Mouse (Mus musculus) heart, embryonic 13.5 days (tissue): ENCODE results near the gene March10. TPM values are rescaled to one million over a fixed set of nuclear protein-coding genes. Genes with fewer than 3 reads are reported as not detected.

Source experiments
- ATAC-seq: fragments of 200-750 bp; cut with Nextera tagmentation; 2 replicates; pipeline ENCODE4 v1.8.0; 2017; ENCODE audit warnings: moderate TSS enrichment; ENCODE audit not compliant: insufficient number of reproducible peaks, low FRiP score, low TSS enrichment; ENCODE audit errors: extremely low read depth
- H3K27ac ChIP-seq: fragments of 300-500 bp; sonication (generic); replicated peaks from 2 replicates; pipeline ENCODE4 v1.5.1; 2015; ENCODE audit warnings: moderate library complexity, mild to moderate bottlenecking, inconsistent platforms
- H3K27me3 ChIP-seq: fragments of 300-500 bp; sonication (generic); replicated peaks from 2 replicates; pipeline ENCODE4 v1.6.1; 2015; ENCODE audit warnings: mild to moderate bottlenecking, inconsistent platforms
- H3K36me3 ChIP-seq: fragments of 300-500 bp; sonication (generic); 2 replicates; pipeline ENCODE4 v1.6.1; 2015; ENCODE audit warnings: mild to moderate bottlenecking, inconsistent platforms
- H3K4me1 ChIP-seq: fragments of 300-500 bp; sonication (generic); 2 replicates; pipeline ENCODE4 v1.6.1; 2015; ENCODE audit warnings: inconsistent platforms
- H3K4me2 ChIP-seq: fragments of 300-500 bp; sonication (generic); 2 replicates; pipeline ENCODE4 v1.6.1; 2015; ENCODE audit warnings: inconsistent platforms, mild to moderate bottlenecking, moderate library complexity
- H3K4me3 ChIP-seq: fragments of 300-500 bp; sonication (generic); 2 replicates; pipeline ENCODE4 v1.5.1; 2015; ENCODE audit warnings: moderate library complexity, mild to moderate bottlenecking, inconsistent platforms
- H3K9ac ChIP-seq: fragments of 300-500 bp; sonication (generic); 2 replicates; pipeline ENCODE4 v1.6.1; 2015; ENCODE audit warnings: inconsistent platforms, mild to moderate bottlenecking, moderate library complexity
- H3K9me3 ChIP-seq: fragments of 300-500 bp; sonication (generic); 2 replicates; pipeline ENCODE4 v1.6.1; 2016; ENCODE audit warnings: inconsistent platforms
- WGBS: fragments of 180-500 bp; shearing (Covaris S2); methylation state at CpG from one replicate; pipeline ENCODE4 v1.1.7; 2015; ENCODE audit warnings: mixed read lengths; 5-methylcytosine and 5-hydroxymethylcytosine counted together
- polyA plus RNA-seq: library from polyadenylated mRNA; unstranded; fragments of >200 nt; fragmentation: Nextera tagmentation; extraction: Ambion mirVana; gene quantifications from 2 replicates; pipeline ENCODE4 v1.2.1, GENCODE M21; 2015

March10 gene
- polyA plus RNA-seq, 1 experiment from 2014 or later: 0.36 TPM

GRCm38 (mm10) chr11:105327101-105327500, 129.4 kb downstream of the March10 start:
- no peak for ATAC-seq
- Histone ChIP-seq H3K27me3 (no peaks in the 10 kb centered on the region), H3K4me1 (peaks cover 18% of the 10 kb centered on the region), H3K4me3 (no peak overlapping the region), H3K9me3 (no peaks in the 10 kb centered on the region), H3K27ac (no peak overlapping the region), H3K9ac (no peak overlapping the region), H3K4me2 (no peak overlapping the region), H3K36me3 (peaks cover 16% of the 10 kb centered on the region)
- WGBS: 80% methylated on average over 3 of the region's 3 CpGs

- Histone ChIP-seq H3K27ac (no peak overlapping the region), H3K27me3 (no peaks in the 10 kb centered on the region), H3K4me3 (no peak overlapping the region), H3K9me3 (no peaks in the 10 kb centered on the region), H3K9ac (no peak overlapping the region), H3K4me1 (0 out of 2 replicates have a peak, but pooled peaks cover 6% of the 10 kb centered on the region), H3K4me2 (no peak overlapping the region), H3K36me3 (peaks cover 23% of the 10 kb centered on the region)
- WGBS: 59% methylated on average over 5 of the region's 5 CpGs
- ATAC-seq: no peak
Measured at GRCm38 (mm10) chr11:105323530-105323929, 133.0 kb downstream of the March10 start.

- Histone ChIP-seq H3K9ac (no peak overlapping the region), H3K4me1 (0 out of 2 replicates have a peak, but pooled peaks cover 6% of the 10 kb centered on the region), H3K4me2 (no peak overlapping the region), H3K36me3 (peaks cover 15% of the 10 kb centered on the region), H3K4me3 (no peak overlapping the region), H3K9me3 (no peaks in the 10 kb centered on the region), H3K27me3 (no peaks in the 10 kb centered on the region), H3K27ac (no peak overlapping the region)
- WGBS: 77% methylated on average over 2 of the region's 2 CpGs
- ATAC-seq: no peak
Measured at GRCm38 (mm10) chr11:105321090-105321489, 135.4 kb downstream of the March10 start.

- Histone ChIP-seq H3K27me3 (no peaks in the 10 kb centered on the region), H3K4me1 (peaks cover 30% of the 10 kb centered on the region), H3K4me2 (no peak overlapping the region), H3K9me3 (no peaks in the 10 kb centered on the region), H3K27ac (no peak overlapping the region), H3K4me3 (no peak overlapping the region), H3K36me3 (peaks cover 6% of the 10 kb centered on the region; the same call in 1 of the 2 replicates), H3K9ac (no peak overlapping the region)
- no peak for ATAC-seq
- 90% methylated on average over 6 of the region's 6 CpGs for WGBS
Measured at GRCm38 (mm10) chr11:105317769-105318168, 138.8 kb downstream of the March10 start.

GRCm38 (mm10) chr11:105316121-105316520, 140.4 kb downstream of the March10 start:
- Histone ChIP-seq H3K4me2 (no peak overlapping the region), H3K9ac (no peak overlapping the region), H3K27ac (no peak overlapping the region), H3K9me3 (no peaks in the 10 kb centered on the region), H3K27me3 (no peaks in the 10 kb centered on the region), H3K4me3 (no peak overlapping the region), H3K4me1 (peaks cover 47% of the 10 kb centered on the region), H3K36me3 (peaks cover 6% of the 10 kb centered on the region; the same call in 1 of the 2 replicates)
- ATAC-seq: no peak
- 89% methylated on average over 4 of the region's 4 CpGs for WGBS

GRCm38 (mm10) chr11:105315296-105315695, 141.2 kb downstream of the March10 start:
- no peak for ATAC-seq
- Histone ChIP-seq H3K27ac (no peak overlapping the region), H3K9ac (no peak overlapping the region), H3K9me3 (no peaks in the 10 kb centered on the region), H3K4me1 (peaks cover 54% of the 10 kb centered on the region), H3K27me3 (no peaks in the 10 kb centered on the region), H3K4me2 (no peak overlapping the region), H3K4me3 (no peak overlapping the region), H3K36me3 (peaks cover 6% of the 10 kb centered on the region; the same call in 1 of the 2 replicates)
- 75% methylated on average over 8 of the region's 8 CpGs for WGBS

- Histone ChIP-seq H3K36me3 (0 out of 2 replicates have a peak, but pooled peaks cover 2% of the 10 kb centered on the region), H3K4me2 (peak overlapping the region; percentile 18), H3K27me3 (no peaks in the 10 kb centered on the region), H3K27ac (peak overlapping the region; percentile 83), H3K9ac (peak overlapping the region; percentile 63), H3K4me3 (no peak overlapping the region), H3K9me3 (no peaks in the 10 kb centered on the region), H3K4me1 (peaks cover 69% of the 10 kb centered on the region)
- WGBS: 28% methylated on average over 8 of the region's 8 CpGs
- no peak for ATAC-seq
Measured at GRCm38 (mm10) chr11:105313633-105314014, 142.9 kb downstream of the March10 start.

GRCm38 (mm10) chr11:105312972-105313632, 143.4 kb downstream of the March10 start:
- Histone ChIP-seq H3K9me3 (no peaks in the 10 kb centered on the region), H3K27ac (peak overlapping the region; percentile 83), H3K4me3 (no peak overlapping the region), H3K27me3 (no peaks in the 10 kb centered on the region), H3K9ac (peak overlapping the region; percentile 56), H3K36me3 (0 out of 2 replicates have a peak, but pooled peaks cover 2% of the 10 kb centered on the region), H3K4me2 (peak overlapping the region; percentile 18), H3K4me1 (peaks cover 73% of the 10 kb centered on the region)
- WGBS: 10% methylated on average over 10 of the region's 10 CpGs
- ATAC-seq: no peak

- peaks cover 73% of the 10 kb centered on the region for H3K4me1 ChIP-seq
- 0 out of 2 replicates have a peak, but pooled peaks cover 2% of the 10 kb centered on the region for H3K36me3 ChIP-seq
- H3K9me3 ChIP-seq: no peaks in the 10 kb centered on the region
- no peak overlapping the region for H3K4me3 ChIP-seq
- H3K9ac ChIP-seq: peak overlapping the region; percentile 50
- 22% methylated on average over 12 of the region's 12 CpGs for WGBS
- peak overlapping the region; percentile 83 for H3K27ac ChIP-seq
- H3K4me2 ChIP-seq: peak overlapping the region; percentile 18; the same call in 1 of the 2 replicates
- H3K27me3 ChIP-seq: no peaks in the 10 kb centered on the region
- ATAC-seq: no peak
Measured at GRCm38 (mm10) chr11:105312311-105312942, 144.1 kb downstream of the March10 start.

GRCm38 (mm10) chr11:105311291-105311975, 145.1 kb downstream of the March10 start:
- Histone ChIP-seq H3K4me1 (peaks cover 73% of the 10 kb centered on the region), H3K4me3 (no peak overlapping the region), H3K36me3 (peaks cover 4% of the 10 kb centered on the region; the same call in 1 of the 2 replicates), H3K27ac (peak overlapping the region; percentile 40; the same call in 1 of the 2 replicates), H3K9ac (no peak overlapping the region), H3K27me3 (no peaks in the 10 kb centered on the region), H3K4me2 (peak overlapping the region; percentile 38), H3K9me3 (no peaks in the 10 kb centered on the region)
- WGBS: 59% methylated on average over 24 of the region's 24 CpGs
- ATAC-seq: no peak
